Mouse (Mus musculus): ENCODE results near the gene Mdn1. TPM values are rescaled to one million over a fixed set of nuclear protein-coding genes. Genes with fewer than 3 reads are reported as not detected.

Gene Mdn1
- 17.5 and 19.4 TPM in 2 replicates for polyA plus RNA-seq (2014; fragmentation: Nextera tagmentation; extraction: Ambion mirVana)

- WGBS: under 1% methylated on average over 68 of the region's 68 CpGs
- Histone ChIP-seq H3K4me1 (ENCODE audit: control insufficient read depth, insufficient read depth, low read length) (no peaks in the 10 kb centered on the region), H3K4me3 (ENCODE audit: low read depth, low read length) (peak within 1 kb of the TSS; percentile 95), H3K27ac (replicated peaks; ENCODE audit: low read depth, low read length) (peak within 1 kb of the TSS; percentile 53; the same call in 1 of the 2 replicates), H3K4me2 (ENCODE audit: low read depth, low read length) (peak within 1 kb of the TSS; percentile 58), H3K9me3 (replicated peaks; ENCODE audit: control insufficient read depth, low read length) (no peaks in the 10 kb centered on the region), H3K36me3 (replicated peaks; ENCODE audit: control insufficient read depth, insufficient read depth, low read depth, low read length) (no peaks in the 10 kb centered on the region; the same call in none of the 2 replicates), H3K9ac (replicated peaks; ENCODE audit: low read length) (peak within 1 kb of the TSS; percentile 62), H3K27me3 (ENCODE audit: control insufficient read depth, insufficient read depth, low read length) (no peaks in the 10 kb centered on the region)
- peak; percentile 97 for DNase-seq (ENCODE audit: low spot score)
- peak; percentile 63 for ATAC-seq (replicated peaks; ENCODE audit: insufficient number of reproducible peaks, low FRiP score, low TSS enrichment, low read depth)
Observed at GRCm38 (mm10) chr4:32656918-32657662, at the start of gene Mdn1. TSS of gene Mdn1 (plus strand) at chr4:32657119.

DNA sequence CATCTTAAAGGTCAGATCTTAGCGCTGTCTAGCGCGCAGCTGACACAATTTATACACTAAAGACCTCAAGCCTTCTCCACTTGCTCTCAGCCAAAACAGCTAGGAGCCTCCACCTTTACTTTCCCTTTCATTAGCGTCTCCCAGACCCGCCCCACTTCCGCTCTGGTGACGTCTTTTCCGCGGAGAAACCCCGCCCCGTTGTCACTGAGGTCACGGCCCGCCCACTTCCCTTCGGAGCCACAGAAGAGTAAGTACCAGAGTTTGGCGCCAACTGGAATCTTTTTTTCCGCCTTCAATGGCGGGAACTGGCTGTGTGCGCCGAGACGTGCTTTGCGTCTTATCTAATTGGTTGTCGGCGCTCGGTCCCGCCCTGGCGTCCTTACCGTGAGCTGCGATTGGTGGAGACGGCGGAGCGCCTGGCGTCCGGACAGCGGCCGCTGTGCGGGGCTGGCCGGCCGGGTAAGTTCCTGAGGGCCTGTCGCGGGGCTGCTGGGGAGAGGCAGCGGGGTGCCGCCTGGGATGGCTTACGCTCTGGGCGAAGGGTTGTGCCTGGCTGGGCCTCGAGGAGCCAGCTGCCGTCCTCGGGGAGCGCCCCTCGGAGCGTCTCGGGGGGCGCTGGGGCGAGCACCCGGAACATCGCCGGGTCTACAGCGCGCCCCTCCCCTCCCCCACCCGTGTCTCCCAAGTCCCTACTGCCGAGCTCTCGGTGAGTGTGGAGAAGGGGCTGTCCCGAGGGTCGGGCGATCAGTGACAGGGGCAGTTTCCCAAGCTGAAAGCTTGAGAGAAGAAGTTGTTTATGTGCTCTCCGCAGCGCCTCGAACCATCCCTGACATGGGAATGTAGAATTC, 41.7 kb upstream of the Mdn1 start, which contains the start of gene Casp8ap2:
TSS of gene Casp8ap2 (plus strand) at position 418 of the 848 bp plus-strand sequence.
- peak within 1 kb of the TSS; percentile 49 for H3K4me3 ChIP-seq (ENCODE audit: low read depth, low read length)
- no peaks in the 10 kb centered on the region for H3K36me3 ChIP-seq (replicated peaks; ENCODE audit: control insufficient read depth, insufficient read depth, low read depth, low read length)
- peak; percentile 100 for DNase-seq (ENCODE audit: low spot score)
- ATAC-seq (replicated peaks; ENCODE audit: insufficient number of reproducible peaks, low FRiP score, low TSS enrichment, low read depth): peak; percentile 100
- no peaks in the 10 kb centered on the region for H3K27me3 ChIP-seq (ENCODE audit: control insufficient read depth, insufficient read depth, low read length)
- H3K9me3 ChIP-seq (replicated peaks; ENCODE audit: control insufficient read depth, low read length): no peaks in the 10 kb centered on the region
- no peaks in the 10 kb centered on the region for H3K4me1 ChIP-seq (ENCODE audit: control insufficient read depth, insufficient read depth, low read length)
- peak within 1 kb of the TSS; percentile 54 for H3K9ac ChIP-seq (replicated peaks; ENCODE audit: low read length)
- WGBS: under 1% methylated on average over 65 of the region's 67 CpGs
- H3K4me2 ChIP-seq (ENCODE audit: low read depth, low read length): peak within 1 kb of the TSS; percentile 43
- H3K27ac ChIP-seq (replicated peaks; ENCODE audit: low read depth, low read length): peak within 1 kb of the TSS; percentile 5

GRCm38 (mm10) chr4:32621637-32622036, 35.3 kb upstream of the Mdn1 start:
- DNase-seq (ENCODE audit: low spot score): no peak
- ATAC-seq (replicated peaks; ENCODE audit: insufficient number of reproducible peaks, low FRiP score, low TSS enrichment, low read depth): no peak
- no peaks in the 10 kb centered on the region for H3K36me3 ChIP-seq (replicated peaks; ENCODE audit: control insufficient read depth, insufficient read depth, low read depth, low read length)

GRCm38 (mm10) chr4:32651669-32652068, 5.2 kb upstream of the Mdn1 start:
- no peak overlapping the region for H3K4me3 ChIP-seq (ENCODE audit: low read depth, low read length)
- ATAC-seq (replicated peaks; ENCODE audit: insufficient number of reproducible peaks, low FRiP score, low TSS enrichment, low read depth): no peak
- WGBS: 74% methylated on average over 5 of the region's 5 CpGs
- H3K9me3 ChIP-seq (replicated peaks; ENCODE audit: control insufficient read depth, low read length): no peaks in the 10 kb centered on the region
- no peak for DNase-seq (ENCODE audit: low spot score)
- H3K36me3 ChIP-seq (replicated peaks; ENCODE audit: control insufficient read depth, insufficient read depth, low read depth, low read length): no peaks in the 10 kb centered on the region; the same call in none of the 2 replicates
- H3K27ac ChIP-seq (replicated peaks; ENCODE audit: low read depth, low read length): no peak overlapping the region
- no peaks in the 10 kb centered on the region for H3K4me1 ChIP-seq (ENCODE audit: control insufficient read depth, insufficient read depth, low read length)
- H3K27me3 ChIP-seq (ENCODE audit: control insufficient read depth, insufficient read depth, low read length): no peaks in the 10 kb centered on the region
- no peak overlapping the region for H3K4me2 ChIP-seq (ENCODE audit: low read depth, low read length)
- no peak overlapping the region for H3K9ac ChIP-seq (replicated peaks; ENCODE audit: low read length)

More at GRCm38 (mm10) chr4:32621637-32622036, 35.3 kb upstream of the Mdn1 start:
- Histone ChIP-seq H3K9ac (replicated peaks; ENCODE audit: low read length) (no peak overlapping the region), H3K27ac (replicated peaks; ENCODE audit: low read depth, low read length) (no peak overlapping the region), H3K4me1 (ENCODE audit: control insufficient read depth, insufficient read depth, low read length) (no peaks in the 10 kb centered on the region), H3K4me3 (ENCODE audit: low read depth, low read length) (no peak overlapping the region), H3K27me3 (ENCODE audit: control insufficient read depth, insufficient read depth, low read length) (no peaks in the 10 kb centered on the region), H3K4me2 (ENCODE audit: low read depth, low read length) (no peak overlapping the region), H3K9me3 (replicated peaks; ENCODE audit: control insufficient read depth, low read length) (no peaks in the 10 kb centered on the region)

- peak overlapping the region; percentile 95 for H3K4me3 ChIP-seq (ENCODE audit: low read depth, low read length)
- peak overlapping the region; percentile 48 for H3K4me2 ChIP-seq (ENCODE audit: low read depth, low read length)
- 55% methylated on average over 11 of the region's 11 CpGs for WGBS
- peak overlapping the region; percentile 53; the same call in 1 of the 2 replicates for H3K27ac ChIP-seq (replicated peaks; ENCODE audit: low read depth, low read length)
- peak; percentile 6 for DNase-seq (ENCODE audit: low spot score)
- H3K9me3 ChIP-seq (replicated peaks; ENCODE audit: control insufficient read depth, low read length): no peaks in the 10 kb centered on the region
- H3K4me1 ChIP-seq (ENCODE audit: control insufficient read depth, insufficient read depth, low read length): no peaks in the 10 kb centered on the region
- H3K36me3 ChIP-seq (replicated peaks; ENCODE audit: control insufficient read depth, insufficient read depth, low read depth, low read length): no peaks in the 10 kb centered on the region; the same call in none of the 2 replicates
- ATAC-seq (replicated peaks; ENCODE audit: insufficient number of reproducible peaks, low FRiP score, low TSS enrichment, low read depth): no peak
- H3K27me3 ChIP-seq (ENCODE audit: control insufficient read depth, insufficient read depth, low read length): no peaks in the 10 kb centered on the region
- H3K9ac ChIP-seq (replicated peaks; ENCODE audit: low read length): peak overlapping the region; percentile 48; the same call in 1 of the 2 replicates
Observed at GRCm38 (mm10) chr4:32656146-32656904, 594 bp upstream of the Mdn1 start.

DNA sequence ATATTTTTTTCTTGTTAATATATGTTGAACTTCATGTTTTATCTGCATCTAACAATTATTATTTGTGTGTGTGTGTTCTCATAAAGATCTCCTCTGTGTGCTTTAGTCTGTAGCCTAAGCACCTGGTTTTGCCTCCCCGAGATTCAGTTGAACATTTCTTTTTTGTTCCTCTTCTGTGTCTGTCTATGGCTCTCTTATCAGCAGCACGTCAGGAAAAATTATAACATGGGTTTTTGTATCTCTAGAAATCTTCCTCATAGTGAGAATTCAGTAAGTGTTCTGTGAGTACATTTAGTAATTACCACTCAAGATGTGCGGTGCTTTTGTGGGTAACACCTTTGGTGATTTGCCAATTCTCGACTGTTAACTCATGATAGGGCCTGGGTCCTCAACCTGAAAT, 8.9 kb downstream of the Mdn1 start:
- ATAC-seq (replicated peaks; ENCODE audit: insufficient number of reproducible peaks, low FRiP score, low TSS enrichment, low read depth) (no peak), DNase-seq (ENCODE audit: low spot score) (no peak)
- Histone ChIP-seq H3K9me3 (replicated peaks; ENCODE audit: control insufficient read depth, low read length) (no peaks in the 10 kb centered on the region), H3K27ac (replicated peaks; ENCODE audit: low read depth, low read length) (no peak overlapping the region), H3K36me3 (replicated peaks; ENCODE audit: control insufficient read depth, insufficient read depth, low read depth, low read length) (no peaks in the 10 kb centered on the region; the same call in 1 of the 2 replicates), H3K4me1 (ENCODE audit: control insufficient read depth, insufficient read depth, low read length) (no peaks in the 10 kb centered on the region), H3K4me2 (ENCODE audit: low read depth, low read length) (no peak overlapping the region), H3K4me3 (ENCODE audit: low read depth, low read length) (no peak overlapping the region), H3K27me3 (ENCODE audit: control insufficient read depth, insufficient read depth, low read length) (no peaks in the 10 kb centered on the region), H3K9ac (replicated peaks; ENCODE audit: low read length) (no peak overlapping the region)
- WGBS: 88% methylated on average over 4 of the region's 4 CpGs

- 82% methylated on average over 1 of the region's 1 CpGs for WGBS
- Histone ChIP-seq H3K27ac (replicated peaks; ENCODE audit: low read depth, low read length) (no peak overlapping the region), H3K27me3 (ENCODE audit: control insufficient read depth, insufficient read depth, low read length) (no peaks in the 10 kb centered on the region), H3K36me3 (replicated peaks; ENCODE audit: control insufficient read depth, insufficient read depth, low read depth, low read length) (peaks cover 3% of the 10 kb centered on the region), H3K9me3 (replicated peaks; ENCODE audit: control insufficient read depth, low read length) (no peaks in the 10 kb centered on the region), H3K4me1 (ENCODE audit: control insufficient read depth, insufficient read depth, low read length) (no peaks in the 10 kb centered on the region), H3K4me3 (ENCODE audit: low read depth, low read length) (no peak overlapping the region), H3K9ac (replicated peaks; ENCODE audit: low read length) (no peak overlapping the region), H3K4me2 (ENCODE audit: low read depth, low read length) (no peak overlapping the region)
- ATAC-seq (replicated peaks; ENCODE audit: insufficient number of reproducible peaks, low FRiP score, low TSS enrichment, low read depth) (no peak), DNase-seq (ENCODE audit: low spot score) (no peak)
Observed at GRCm38 (mm10) chr4:32668291-32668690, 11.4 kb downstream of the Mdn1 start.

Data from embryonic facial prominence, embryonic 11.5 days (tissue).